Mouse (Mus musculus) urinary bladder, adult 2 months (tissue): ENCODE results near the gene Ino80. TPM values are rescaled to one million over a fixed set of nuclear protein-coding genes. Genes with fewer than 3 reads are reported as not detected.
A peak's percentile ranks its signal among the peaks of the same experiment; 100 is the strongest.
"Not testable (repeated sequence)": the region's sequence is repeated elsewhere in the genome, so short reads cannot be mapped to it uniquely, and the experiment has no call there.

Experiments used
- DNase-seq: peaks from one replicate; pipeline ENCODE4 v3.0.0; 2022; ENCODE audit warnings: low spot score
- polyA plus RNA-seq: library from polyadenylated mRNA; depleted of rRNA; stranded (reverse); fragments of >200 nt; gene quantifications from 2 replicates; pipeline ENCODE4 v1.2.3, GENCODE M21; 2012; rRNA removed

Gene Ino80
- 11.1 and 13.1 TPM in 2 replicates for polyA plus RNA-seq

DNA sequence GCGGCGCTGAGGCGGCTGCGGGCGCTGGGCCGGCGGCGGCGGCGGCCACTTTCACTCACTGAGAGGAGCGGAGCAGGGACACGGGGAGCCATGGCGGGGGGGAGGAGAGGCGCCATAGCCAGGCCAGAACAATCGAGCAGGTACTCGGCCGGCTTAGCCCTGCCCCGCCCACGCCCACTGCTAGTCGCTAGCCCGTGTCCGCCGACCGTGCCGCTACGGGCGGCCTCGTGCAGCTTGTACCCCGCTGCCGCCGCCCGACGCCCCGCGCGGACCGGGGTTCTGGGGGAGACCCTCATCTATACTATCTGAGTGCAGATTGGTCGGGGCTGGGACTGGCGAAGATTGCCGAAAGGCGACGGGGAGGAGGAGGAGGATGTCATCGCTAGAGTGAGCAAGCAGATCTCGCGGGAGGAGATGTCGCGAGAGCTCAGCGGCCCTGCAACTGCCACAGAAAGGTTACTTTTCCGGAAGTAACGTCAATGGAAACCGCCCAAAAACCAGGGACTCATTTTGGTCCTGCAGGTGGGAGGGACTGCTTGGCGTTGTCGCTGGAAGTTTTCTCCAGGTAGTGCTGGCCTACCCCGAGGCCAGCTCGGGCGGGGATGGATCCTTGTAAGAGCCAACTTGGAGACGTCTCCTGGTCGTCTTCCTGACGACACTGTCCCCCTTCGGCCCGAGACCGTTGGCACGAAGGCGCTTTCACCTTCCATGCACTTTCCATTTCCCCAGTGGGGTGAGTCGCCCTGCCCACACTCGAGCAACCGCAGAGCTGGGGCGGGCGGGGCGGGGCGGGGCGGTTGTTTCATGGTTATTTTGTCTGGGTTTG is at the start of gene Ino80:
Gene Ino80 (minus strand): TSS at position 117 of the 826 bp plus-strand sequence.
- peak; percentile 99 for DNase-seq

DNA sequence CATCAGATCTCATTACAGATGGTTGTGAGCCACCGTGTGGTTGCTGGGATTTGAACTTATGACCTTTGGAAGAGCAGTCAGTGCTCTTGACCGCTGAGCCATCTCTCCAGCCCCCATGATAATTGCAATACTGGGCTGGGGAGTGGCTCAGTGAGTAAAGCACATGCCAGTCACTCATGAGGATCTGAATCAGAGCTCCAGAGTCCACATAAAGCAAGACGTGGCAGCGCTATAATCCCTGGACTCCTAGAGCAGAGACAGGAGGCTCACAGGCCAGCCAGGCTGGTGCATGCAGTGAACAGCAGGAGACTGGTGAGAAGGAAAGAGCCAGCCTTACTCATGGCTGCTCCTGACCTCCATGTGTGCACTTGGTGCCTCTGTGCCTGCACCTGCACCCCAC is 47.9 kb upstream of the Ino80 start:
- no peak for DNase-seq

DNA sequence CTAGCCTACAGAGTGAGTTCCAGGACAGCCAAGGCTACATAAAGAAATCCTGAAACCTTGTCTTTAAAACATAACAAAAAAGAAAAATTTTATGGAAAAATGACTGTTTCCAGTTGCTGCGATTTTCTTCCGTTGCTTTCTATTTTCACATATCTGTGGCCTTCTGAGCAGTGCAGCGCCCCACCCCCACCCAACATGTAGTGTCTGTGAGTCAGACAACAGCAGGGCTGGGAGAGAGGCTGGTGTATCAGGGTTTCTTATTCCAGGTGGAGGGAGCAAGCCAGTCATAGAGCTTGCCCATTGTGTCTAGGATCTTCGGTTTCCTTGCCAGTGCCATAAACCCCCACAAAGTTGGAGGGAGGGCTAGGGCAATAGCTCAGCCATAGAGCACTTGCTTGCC is 46.3 kb upstream of the Ino80 start:
- no peak for DNase-seq

DNA sequence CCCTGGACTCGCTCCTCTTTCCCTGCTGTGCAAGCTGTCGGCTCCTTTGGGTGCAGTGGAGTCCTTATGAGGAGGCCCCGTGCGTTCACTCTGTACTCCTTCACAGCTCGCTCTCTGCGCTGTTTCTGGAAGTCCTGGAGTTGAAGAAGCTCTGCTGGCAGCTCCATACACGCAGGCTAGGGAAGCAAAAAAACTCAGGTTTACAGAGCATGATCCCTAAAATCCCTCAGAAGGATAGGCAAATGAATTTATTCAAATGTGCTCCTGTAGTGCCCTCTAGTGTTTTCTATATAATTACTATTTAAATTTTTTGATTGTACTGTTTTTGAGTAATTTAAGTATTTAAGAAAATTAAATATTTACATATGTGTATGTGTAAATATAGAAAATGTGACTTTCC is 43.1 kb upstream of the Ino80 start:
- DNase-seq: no peak

DNA sequence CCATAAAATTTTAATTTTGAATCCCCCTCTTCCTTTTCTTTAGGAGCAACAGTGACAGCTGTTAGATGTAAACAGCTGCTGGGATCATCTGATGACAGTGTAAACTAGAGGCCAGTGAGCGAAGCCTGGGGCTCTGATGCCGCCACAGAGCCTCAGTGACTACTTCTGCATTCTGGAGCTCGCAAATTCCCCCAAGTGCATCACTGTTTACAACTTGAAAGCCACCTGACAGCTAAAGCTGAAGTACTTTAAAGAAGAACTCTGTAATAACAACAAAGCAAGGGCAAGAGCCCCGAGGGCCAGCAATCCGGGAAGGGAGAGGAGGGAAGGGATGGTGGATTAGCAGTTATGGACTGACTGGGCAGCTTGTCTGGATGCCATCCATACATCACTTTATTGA is 39.3 kb upstream of the Ino80 start:
- no peak for DNase-seq

DNA sequence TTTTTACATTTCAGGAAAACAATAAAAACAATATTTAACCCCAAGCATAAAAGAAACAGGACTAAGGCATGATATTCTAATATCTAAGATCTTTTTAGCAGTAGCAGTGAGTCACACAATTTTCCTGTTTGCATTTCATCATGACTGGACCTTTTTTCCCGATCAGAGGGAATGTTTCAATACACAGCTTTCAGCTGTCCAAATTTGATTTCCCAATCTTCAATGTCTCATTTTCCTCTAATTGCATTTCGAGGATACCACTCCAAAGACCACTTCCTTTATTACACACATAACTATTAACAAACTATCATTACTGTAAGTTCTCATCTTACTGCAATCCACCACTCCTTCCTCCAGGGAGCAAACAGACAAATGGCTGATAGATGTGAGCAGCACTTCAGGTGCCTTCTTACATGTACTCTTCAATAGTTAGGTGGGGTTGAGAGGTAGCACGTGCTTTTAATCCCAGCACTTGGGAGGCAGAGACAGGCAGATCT is 36.6 kb upstream of the Ino80 start:
- no peak for DNase-seq

DNA sequence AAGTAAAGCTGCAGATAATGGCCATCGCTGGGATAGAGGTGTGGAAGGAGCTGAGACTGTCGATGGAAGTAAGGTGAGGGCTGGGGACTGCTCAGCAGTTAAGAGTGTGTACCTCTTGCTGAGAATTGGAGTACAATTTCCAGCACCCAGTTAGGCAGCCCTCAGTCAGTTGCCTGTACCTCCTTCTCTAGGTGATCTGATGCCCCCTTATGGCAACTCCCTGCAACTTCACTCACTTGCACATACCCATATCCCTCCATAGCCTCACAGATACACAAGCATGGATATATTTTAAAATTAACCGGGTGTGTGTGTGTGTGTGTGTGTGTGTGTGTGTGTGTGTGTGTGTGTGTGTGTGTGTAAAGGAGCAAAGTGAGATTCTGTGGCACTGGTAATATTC is 34.8 kb upstream of the Ino80 start:
- DNase-seq: no peak

DNA sequence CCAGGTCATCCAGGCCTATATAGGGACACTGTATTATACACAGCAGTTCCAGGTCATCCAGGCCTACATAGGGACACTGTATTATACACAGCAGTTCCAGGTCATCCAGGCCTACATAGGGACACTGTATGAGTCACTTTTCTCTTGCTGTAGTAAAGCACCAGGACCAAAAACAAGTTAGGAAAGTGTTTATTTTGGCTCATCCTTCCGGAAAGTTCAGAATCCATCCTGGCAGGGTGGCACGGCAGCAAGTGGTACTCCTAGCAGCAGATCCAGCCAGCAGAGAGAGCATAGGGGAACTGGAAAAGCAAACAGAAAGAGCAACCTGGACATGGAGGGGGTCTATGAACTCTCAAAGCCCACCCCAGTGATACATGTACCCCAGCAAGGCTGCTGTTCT is 33.4 kb upstream of the Ino80 start:
- DNase-seq: no peak

DNA sequence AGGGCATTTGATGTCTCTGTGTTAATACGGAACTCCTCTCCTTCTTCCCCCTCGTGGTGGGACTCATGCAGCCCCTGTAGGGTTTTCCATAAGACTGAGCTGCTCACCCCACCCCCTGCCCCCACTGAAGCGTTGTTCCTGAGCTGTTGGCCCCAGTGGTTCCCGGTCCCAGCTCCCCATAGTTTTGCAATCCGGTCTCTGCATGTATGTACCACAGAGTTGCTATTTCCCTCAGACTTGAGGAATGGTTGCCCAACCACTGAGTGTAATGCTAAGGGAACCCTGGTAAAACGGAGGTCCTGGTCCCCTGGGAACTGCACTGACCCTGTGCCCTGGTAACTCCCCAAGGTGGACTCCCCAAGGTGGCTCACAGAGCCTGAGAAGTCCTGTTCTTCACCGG is 31.0 kb upstream of the Ino80 start:
- DNase-seq: not testable (repeated sequence)

DNA sequence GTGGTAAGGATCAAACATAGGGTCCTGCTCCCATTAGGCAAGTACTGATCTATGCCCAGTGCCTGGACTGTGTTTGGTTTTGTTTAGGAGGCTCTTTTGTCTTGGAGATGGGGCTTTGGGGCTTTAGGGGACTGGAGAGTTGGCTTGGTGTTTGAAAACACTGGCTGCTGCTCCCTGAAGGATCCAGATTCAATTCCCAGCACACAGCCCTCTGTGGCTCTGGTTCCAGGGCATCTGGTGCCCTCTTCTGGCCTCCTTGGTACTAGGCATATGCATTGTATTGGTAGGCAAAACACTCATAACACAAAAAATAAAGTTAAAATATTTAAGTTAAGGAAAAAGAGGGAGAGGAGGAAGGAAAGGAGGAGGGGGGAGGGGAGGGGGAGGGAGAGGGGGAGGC is 29.6 kb upstream of the Ino80 start:
- no peak for DNase-seq

DNA sequence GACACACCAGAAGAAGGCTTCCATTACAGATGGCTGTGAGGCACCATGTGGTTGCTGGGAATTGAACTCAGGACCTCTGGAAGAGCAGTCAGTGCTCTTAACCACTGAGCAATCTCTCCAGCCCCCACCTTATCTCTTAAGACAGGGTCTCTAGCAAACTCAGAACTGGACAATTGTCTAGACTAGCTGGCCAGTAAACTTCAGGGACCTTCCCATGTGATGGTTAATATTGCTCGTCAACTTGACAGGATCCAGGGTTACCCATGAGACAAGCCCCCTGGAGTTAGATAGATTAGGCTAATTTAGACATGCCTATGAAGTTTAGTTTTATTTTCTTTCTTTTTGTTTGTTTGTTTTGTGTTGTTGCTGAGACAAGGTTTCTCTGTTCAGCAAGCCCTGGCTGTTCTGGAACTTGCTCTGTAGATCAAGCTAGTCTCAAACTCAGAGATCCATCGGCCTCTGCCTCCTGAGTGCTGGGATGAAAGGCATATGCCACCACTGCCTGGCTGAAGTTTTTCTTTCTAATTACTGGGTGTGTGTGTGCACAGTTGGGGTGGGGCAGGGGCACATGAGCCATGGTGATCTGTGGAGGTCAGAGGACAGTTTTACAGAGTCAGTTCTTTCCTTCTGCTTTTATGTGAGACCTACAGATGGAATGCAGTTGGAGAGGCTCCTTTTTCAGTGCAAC is 23.6 kb upstream of the Ino80 start:
- DNase-seq: no peak

DNA sequence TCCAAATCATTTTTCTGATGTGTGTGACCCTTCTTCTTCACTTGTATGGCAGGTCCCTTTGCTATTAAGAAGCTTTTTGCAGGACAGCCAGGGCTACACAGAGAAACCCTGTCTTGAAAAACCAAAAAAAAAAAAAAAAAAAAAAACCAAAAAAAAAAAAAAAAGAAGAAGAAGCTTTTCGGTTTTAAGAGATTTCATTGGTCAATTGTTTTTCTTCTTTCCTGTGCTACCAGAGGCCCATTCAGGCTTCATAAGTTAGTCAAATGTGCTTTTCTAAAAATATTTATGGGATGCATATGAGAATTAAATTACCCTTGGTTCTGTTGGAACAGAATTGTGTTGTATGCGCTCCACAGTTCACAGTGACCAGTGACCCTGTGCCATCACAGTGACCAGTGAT is 21.4 kb upstream of the Ino80 start:
- no peak for DNase-seq

DNA sequence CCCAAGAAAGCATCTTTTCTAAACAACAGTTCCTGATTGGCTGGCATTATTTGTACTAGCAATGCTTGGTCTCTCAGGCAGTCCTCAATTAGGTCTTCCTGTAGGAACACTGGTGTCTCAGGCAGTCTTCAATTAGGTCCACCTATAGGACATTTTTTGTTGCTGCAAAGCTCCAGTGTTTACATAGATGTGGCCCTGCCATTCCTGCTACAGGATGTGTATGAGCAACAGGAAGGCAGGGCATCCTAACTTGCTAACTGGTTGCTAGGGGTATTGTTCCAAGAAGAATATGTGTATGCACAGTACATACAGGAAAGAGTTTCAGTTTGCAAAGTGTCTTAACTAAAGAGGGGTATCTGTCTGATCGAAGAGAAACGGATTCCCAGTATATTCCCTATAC is 18.6 kb upstream of the Ino80 start:
- DNase-seq: no peak

DNA sequence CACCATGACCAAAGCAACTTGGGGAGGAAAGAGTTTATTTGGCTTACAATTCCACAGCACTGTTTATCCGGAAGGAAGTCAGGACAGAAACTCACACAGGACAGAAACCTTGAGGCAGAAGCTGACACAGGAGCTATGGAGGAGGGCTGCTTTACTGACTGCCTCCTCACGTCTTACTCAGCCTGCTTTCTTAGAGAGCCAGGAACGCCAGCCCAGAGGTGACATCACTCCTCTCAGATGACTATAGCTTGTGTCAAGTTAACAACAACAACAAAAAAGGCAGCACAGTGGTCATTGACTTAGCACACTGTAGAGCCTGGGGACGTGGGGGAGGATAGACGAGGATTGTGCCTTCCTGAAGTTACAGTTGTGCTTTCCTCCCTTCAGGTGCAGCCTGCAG is 14.5 kb upstream of the Ino80 start:
- DNase-seq: no peak

DNA sequence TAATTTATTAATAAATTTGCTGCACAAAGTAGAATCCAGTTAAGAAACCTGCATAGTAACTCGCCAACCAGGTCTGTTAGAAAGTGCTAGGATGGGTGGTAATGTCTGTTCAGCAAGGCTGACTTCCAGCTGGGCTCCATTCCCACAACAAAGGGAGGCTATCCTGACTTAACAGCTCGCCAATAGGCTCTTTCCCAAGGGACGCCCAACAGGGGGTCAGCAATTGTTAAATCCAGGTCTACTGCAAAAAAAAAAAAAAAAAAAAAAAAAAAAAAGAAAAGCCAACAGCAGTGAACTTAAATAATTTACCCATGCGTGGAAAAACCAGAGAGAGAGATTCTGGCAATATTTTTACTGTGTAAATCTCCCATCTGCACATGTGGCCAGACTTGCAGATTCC is 9.0 kb upstream of the Ino80 start:
- DNase-seq: no peak

DNA sequence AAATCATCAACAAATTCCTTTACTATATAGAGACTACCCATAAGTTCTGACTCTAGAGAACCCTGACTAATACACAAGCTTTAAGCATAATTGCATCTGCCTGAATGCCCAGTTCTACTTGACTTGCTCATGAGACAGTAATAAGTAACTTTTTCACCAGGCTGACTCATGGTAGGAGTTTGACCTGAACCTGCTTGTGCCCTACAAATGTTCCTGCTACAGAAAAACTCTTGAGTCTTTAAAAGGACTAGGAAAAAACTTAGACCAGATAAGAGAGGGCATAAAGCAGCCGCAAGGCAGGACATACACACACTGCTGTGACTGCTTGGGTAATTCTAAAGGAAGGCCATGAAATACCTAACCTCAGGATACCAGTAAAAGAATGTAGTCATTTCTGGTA is 4.8 kb upstream of the Ino80 start:
- DNase-seq: no peak

DNA sequence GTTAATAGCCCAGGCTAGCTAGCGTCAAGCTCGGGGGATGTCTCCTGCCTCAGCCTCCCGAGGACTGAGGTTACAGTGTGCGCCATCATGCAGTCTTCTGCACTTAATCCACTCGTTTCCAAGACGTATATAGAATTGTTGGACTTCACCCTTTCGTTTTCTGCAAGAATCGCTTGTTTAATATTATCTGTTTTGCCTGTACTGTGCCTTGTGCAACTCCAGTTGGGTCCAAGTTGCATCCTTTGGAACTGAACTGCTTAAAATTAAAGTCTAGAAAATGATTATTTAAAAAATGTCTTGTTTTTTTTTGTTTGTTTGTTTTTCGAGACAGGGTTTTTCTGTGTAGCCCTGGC is 886 bp upstream of the Ino80 start:
- no peak for DNase-seq

DNA sequence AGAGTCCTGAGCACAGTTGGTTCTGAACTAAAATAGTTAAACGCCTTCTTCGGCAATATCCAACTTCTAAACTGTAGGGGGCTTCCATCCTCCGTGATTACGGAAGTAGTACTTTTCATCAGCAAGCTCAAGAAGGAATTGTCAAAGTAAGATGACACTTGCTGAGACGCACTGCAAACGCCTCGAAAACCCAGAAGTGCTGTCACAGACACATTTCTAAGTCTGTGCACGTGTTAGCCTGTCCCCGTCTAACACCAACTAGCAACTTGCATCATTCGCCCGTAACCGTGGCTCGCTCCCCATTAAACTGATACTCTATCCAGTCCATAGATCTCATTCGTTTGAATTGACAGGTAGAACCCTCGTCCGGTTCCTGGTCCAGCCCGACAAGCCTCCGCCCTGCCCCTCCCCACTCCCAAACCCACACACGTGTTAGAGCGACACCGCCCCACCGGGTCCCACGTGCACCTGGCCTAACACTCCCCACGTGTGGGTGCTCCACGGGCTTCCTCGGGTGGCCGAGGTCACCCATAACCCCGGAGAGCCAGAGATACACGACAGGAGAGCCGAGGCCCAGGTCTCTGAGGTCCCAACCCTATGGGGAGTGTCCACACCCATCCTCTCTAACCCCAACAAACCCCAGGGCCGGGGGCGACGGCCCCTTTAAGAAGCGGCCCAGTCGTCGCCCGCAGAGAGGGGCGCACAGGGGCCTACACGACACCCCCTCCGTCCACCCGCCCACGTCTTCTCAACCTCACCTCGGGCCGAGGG is 681 bp downstream of the Ino80 start:
- peak; percentile 74 for DNase-seq

DNA sequence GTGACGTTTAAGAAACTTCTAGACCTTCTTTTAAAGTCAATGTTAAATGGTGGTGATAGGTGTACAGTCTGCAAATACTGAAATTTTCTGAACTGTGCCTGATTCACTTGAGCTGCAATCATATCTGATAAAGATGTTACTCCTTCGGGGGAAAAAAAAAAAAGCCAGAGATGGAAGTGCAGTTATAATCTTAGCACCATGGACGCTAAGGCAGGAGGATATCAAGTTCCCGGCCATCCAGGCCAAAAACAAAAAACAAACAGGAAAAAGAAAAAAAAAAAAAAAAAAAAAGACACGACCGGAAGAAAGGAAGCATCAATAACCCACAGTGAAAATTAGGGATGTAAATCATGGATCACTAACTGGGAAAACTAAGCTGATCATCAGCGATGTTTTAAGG is 1.3 kb downstream of the Ino80 start:
- DNase-seq: no peak

DNA sequence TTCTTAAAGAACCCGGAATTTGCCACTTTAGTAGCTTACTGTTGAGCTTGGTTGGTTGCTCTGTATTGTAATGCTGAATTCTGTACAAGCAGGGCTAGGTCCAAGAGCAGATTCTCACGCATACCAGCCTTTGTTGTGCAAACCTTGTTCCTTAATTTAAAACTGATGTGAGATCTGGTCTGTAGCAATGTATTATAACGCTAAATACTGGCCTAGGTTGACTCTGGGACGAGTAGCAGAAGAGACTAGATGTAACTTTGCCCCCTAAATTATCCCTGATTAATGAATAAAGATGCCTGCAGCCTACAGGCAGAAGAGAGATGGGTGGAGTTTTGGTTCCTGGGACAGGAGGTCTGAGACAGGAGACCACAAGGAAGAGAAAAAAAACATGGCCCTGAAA is 13.5 kb downstream of the Ino80 start:
- no peak for DNase-seq

DNA sequence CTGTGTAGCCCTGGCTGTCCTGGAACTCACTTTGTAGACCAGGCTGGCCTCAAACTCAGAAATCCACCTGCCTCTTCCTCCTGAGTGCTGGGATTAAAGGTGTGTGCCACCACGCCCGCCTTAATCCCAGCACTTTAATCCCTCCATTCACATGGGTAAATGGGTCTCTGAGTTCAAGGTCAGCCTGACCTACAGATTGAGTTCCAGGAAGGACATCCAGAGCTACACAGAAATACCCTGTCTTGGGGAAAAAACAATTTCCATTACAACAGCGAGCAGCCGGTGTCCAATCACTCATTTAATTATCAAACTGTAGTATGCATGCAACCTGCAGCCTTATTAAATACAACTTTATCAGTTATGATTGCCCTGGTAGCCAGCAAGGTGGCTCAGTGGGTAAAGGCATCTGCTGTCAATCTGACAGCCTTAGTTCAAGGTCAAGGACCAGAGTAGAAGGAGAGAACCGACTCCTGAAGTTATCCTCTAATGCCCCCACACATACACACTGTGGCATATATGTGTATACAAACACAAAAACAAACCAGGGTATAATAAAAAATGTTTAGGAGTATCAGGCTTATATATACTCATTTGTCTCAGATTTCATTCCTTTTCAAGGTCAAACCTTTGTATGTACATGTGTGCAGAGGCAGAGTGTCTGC is 14.2 kb downstream of the Ino80 start:
- DNase-seq: no peak

DNA sequence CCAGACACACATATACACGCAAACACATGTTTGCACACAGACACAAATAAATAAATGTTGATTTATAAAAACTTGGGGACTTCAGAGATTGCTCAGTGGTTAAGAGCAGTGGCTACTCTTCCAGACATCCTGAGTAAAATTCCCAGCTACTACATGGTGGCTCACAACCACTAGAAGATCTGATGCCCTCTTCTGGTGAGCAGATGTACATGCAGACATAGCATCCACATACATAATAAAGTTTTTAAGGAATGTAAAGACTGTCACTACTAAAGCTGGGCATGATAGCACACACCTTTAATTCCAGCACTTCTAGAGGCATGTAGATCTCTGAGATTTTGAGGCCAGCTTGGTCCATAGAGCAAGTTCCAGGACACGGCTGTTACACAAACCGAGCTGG is 16.5 kb downstream of the Ino80 start:
- no peak for DNase-seq
